Mouse (Mus musculus) ES-E14 (cell line): ENCODE data around the gene Sez6l2. TPM values are rescaled to one million over a fixed set of nuclear protein-coding genes. Genes with fewer than 3 reads are reported as not detected.

Source experiments
- DNase-seq: peaks from one replicate; pipeline ENCODE4 v3.0.0-alpha.2; 2013; ENCODE audit warnings: low read depth, low spot score
- H3K27ac ChIP-seq: 2 replicates; pipeline ENCODE4 v1.5.1; 2012; ENCODE audit warnings: low read depth, mild to moderate bottlenecking, low read length, moderate library complexity, mixed read lengths; ENCODE audit not compliant: poor library complexity, insufficient read depth, severe bottlenecking
- H3K36me3 ChIP-seq: 2 replicates; pipeline ENCODE4 v1.6.1; 2012; ENCODE audit warnings: mild to moderate bottlenecking, low read length, moderate library complexity, mixed read lengths; ENCODE audit not compliant: control insufficient read depth, poor library complexity, insufficient read depth, severe bottlenecking
- H3K4me1 ChIP-seq, 2 experiments: fragments of 150-350 bp in 1 of 2; sonication (generic) in 1 of 2; 2 replicates each; pipeline ENCODE4 v1.6.1; 2012; ENCODE audit warnings: low read length in 2 of 2, mild to moderate bottlenecking in 1 of 2, mixed read lengths in 1 of 2; ENCODE audit not compliant: control insufficient read depth in 2 of 2, insufficient read depth in 2 of 2, poor library complexity in 1 of 2
- H3K4me3 ChIP-seq, 2 experiments: fragments of 150-350 bp in 1 of 2; sonication (generic) in 1 of 2; 2 replicates each; pipeline ENCODE4 v1.5.1; 2012; ENCODE audit warnings: low read length in 2 of 2, low read depth in 1 of 2, mild to moderate bottlenecking in 1 of 2, mixed read lengths in 1 of 2; ENCODE audit not compliant: insufficient read depth in 1 of 2, poor library complexity in 1 of 2, severe bottlenecking in 1 of 2
- H3K9ac ChIP-seq: 2 replicates; pipeline ENCODE4 v1.6.1; 2012; ENCODE audit warnings: low read depth, mild to moderate bottlenecking, low read length, mixed read lengths; ENCODE audit not compliant: poor library complexity, insufficient read depth, severe bottlenecking
- H3K9me3 ChIP-seq: fragments of 150-350 bp; sonication (generic); 2 replicates; pipeline ENCODE4 v1.6.1; 2012; ENCODE audit warnings: low read depth, mild to moderate bottlenecking, low read length; ENCODE audit not compliant: control insufficient read depth, insufficient read depth
- CHD2 ChIP-seq: IDR thresholded peaks from 2 replicates; pipeline ENCODE4 v1.6.1; 2014; ENCODE audit warnings: mild to moderate bottlenecking, low read depth, low read length, inconsistent platforms
- HCFC1 ChIP-seq: IDR thresholded peaks from 2 replicates; pipeline ENCODE4 v1.6.1; 2012; ENCODE audit warnings: low read length, inconsistent platforms, borderline replicate concordance; ENCODE audit not compliant: insufficient read depth
- MAFK ChIP-seq: IDR thresholded peaks from 2 replicates; pipeline ENCODE4 v1.6.1; 2014; ENCODE audit warnings: mild to moderate bottlenecking, low read depth, low read length, inconsistent platforms; ENCODE audit not compliant: insufficient read depth
- ZC3H11A ChIP-seq: IDR thresholded peaks from 2 replicates; pipeline ENCODE4 v1.6.1; 2012; ENCODE audit warnings: low read depth, mild to moderate bottlenecking, inconsistent platforms, low read length, borderline replicate concordance
- ZNF384 ChIP-seq: IDR thresholded peaks from 2 replicates; pipeline ENCODE4 v1.6.1; 2012; ENCODE audit warnings: low read depth, low read length, inconsistent platforms
- in situ Hi-C, 2 experiments: fragments of 600-800 bp; cut with MboI; formaldehyde crosslinking; loops; one replicate each; pipeline ENCODE4 v1.15.1; 2025; ENCODE audit warnings: low sequenced_read_pairs in 2 of 2, inconsistent platforms in 1 of 2; ENCODE audit not compliant: unreplicated experiment in 2 of 2
- total RNA-seq: library from RNA; depleted of rRNA; stranded (reverse); fragments of 300-350 nt; gene quantifications from 2 replicates; pipeline ENCODE4 v1.2.3, GENCODE M21; 2012

Gene Sez6l2
- total RNA-seq, 1 experiment = 0.80 TPM

DNA sequence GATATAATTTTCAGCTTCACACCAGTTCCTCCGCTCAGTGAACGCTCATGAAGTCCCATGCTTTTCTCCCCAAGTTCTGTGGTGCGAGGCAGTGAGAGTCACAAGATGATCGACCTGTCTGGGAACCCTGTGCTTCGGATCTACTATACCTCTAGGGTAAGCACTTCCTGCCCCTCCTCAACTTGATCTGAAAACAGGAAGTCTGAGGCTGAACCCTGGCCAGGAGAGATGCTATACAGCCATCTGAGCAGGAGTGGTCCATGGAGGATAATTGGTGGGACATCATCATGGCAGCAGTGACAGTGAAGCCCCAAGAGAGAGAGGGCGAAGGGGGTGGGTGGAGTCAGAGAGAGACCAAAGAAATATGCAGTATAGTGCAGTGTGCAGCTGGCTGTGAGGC lies 28.5 kb downstream of the Sez6l2 start:
- no peak overlapping the region for H3K27ac ChIP-seq
- peaks cover 23% of the 10 kb centered on the region for H3K36me3 ChIP-seq
- H3K9ac ChIP-seq = no peak overlapping the region; the same call in 1 of the 2 replicates
- no peak overlapping the region for H3K4me3 ChIP-seq
- no peak for DNase-seq
- H3K9me3 ChIP-seq = no peaks in the 10 kb centered on the region
- peaks cover 0 to 8% of the 10 kb centered on the region in 2 experiments; a peak in 2 of 4 replicates for H3K4me1 ChIP-seq
- TF ChIP-seq ZNF384 (no peak), MAFK (no peak), ZC3H11A (no peak), CHD2 (no peak), HCFC1 (no peak)
- in situ Hi-C loops = no loop called here

DNA sequence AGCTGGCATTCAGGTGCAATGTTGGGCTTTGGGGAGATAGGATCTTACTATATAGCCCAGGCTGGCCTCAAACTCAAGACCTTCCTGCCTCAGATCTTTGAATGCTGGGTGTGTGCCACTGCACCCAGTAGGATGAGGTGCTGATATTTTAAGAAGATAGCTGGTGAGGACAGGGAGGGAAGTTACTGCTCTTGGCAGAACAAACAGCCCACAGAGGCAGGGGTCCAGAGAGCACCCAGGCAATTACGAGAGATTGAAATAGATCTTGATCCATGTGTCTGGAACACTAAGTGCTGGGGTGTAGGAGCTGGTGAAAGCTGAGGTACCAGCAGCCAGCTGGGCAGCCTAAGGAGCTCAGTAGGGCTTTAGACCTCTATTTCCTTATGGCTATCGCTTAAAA lies 31.2 kb downstream of the Sez6l2 start:
- TF ChIP-seq ZC3H11A = no peak
- in situ Hi-C loops = no loop called here
- peaks cover 23% of the 10 kb centered on the region for H3K36me3 ChIP-seq
- H3K9ac ChIP-seq = no peak overlapping the region
- no peaks in the 10 kb centered on the region for H3K9me3 ChIP-seq
- H3K4me3 ChIP-seq = no peak overlapping the region
- H3K27ac ChIP-seq = no peak overlapping the region
- H3K4me1 ChIP-seq = peaks cover 0 to 6% of the 10 kb centered on the region in 2 experiments; a peak in 2 of 4 replicates
- no peak for DNase-seq

DNA sequence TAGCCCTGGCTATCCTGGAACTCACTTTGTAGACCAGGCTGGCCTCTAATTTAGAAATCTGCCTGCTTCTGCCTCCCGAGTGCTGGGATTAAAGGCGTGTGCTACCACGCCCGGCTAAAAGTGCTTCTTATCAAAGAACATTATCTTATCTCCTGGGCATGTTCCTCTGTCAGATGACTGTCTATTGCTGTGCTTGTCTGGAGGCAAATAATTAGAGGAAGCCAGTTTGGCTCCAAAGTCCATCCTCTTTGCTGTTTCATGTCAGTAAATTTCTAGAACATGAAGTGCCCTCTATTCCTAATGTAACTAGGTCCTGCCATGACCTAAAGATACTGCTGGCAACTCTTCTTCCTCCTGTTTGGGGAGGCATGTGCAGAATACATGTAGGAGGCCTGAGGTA lies 31.7 kb downstream of the Sez6l2 start:
- Histone ChIP-seq H3K9me3 (no peaks in the 10 kb centered on the region), H3K36me3 (peaks cover 23% of the 10 kb centered on the region), H3K4me1 (peaks cover 0 to 6% of the 10 kb centered on the region in 2 experiments; a peak in 2 of 4 replicates), H3K27ac (no peak overlapping the region), H3K9ac (no peak overlapping the region), H3K4me3 (no peak overlapping the region)
- in situ Hi-C loops = no loop called here
- TF ChIP-seq CHD2 = no peak
- TF ChIP-seq MAFK = no peak
- TF ChIP-seq ZC3H11A = no peak
- TF ChIP-seq HCFC1 = no peak
- TF ChIP-seq ZNF384 = no peak
- no peak for DNase-seq

DNA sequence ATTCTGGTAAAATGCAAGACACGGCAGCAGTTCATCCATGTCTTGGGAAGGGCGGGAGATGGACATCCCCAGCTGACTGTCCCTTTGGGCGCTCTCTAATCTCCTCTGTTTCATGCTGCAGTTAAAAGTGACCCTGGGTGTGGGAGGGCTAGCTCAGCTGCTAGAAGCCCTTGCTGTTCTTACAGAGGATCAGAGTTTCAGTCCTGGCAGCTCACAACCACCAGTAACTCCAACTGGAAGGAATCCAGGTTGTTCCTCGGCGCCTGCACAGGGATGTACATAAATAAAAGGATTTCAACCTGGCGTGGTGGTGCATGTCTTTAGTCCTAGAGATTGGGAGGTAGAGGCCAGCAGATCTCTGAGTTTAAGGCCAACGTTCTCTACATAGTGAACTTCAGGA lies 32.8 kb downstream of the Sez6l2 start:
- DNase-seq = no peak
- no peak overlapping the region for H3K9ac ChIP-seq
- H3K9me3 ChIP-seq = no peaks in the 10 kb centered on the region
- TF ChIP-seq CHD2 = no peak
- no peak for TF ChIP-seq MAFK
- H3K27ac ChIP-seq = no peak overlapping the region
- peaks cover 21% of the 10 kb centered on the region for H3K36me3 ChIP-seq
- in situ Hi-C loops = no loop called here
- no peak overlapping the region for H3K4me3 ChIP-seq
- H3K4me1 ChIP-seq = peaks cover 0 to 5% of the 10 kb centered on the region in 2 experiments; a peak in 2 of 4 replicates

DNA sequence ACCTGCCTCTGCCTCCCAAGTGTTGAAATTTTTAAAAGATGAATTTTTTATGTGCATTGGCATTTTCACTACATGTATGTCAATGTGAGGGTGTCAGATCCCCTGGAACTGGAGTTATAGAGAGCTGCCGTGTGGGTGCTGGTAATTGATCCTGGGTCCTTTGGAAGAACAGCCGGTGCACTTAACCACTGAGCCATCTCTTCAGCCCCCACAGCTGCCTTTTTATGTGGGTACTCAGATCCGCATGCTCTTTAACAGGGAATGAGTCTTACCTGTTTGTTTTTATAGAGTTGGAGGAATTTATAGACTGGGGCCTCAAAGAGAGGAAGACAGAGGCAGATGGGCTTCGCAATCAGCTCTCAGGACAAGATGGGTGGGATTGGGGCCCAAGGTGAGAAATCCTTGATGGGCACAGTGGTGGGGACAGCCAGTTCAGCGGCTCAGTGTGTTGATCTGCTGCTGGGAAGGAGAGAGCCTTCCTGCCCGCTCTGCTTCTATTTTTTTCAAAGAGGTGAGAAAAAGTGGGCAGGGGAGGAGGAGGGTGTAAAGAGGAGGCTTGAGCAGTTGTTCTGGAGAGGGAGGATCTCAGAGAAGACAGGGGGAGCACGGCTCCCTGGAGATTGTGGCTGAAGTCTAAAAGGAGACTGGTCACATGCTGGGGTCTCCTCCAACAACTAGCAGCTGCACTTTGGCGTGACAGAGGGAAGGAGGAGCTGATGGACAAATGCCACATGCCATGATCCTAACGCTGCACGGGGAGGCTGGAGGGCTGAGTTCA lies 34.5 kb downstream of the Sez6l2 start:
- no peak for TF ChIP-seq CHD2
- no peak for TF ChIP-seq MAFK
- TF ChIP-seq HCFC1 = no peak
- TF ChIP-seq ZC3H11A = no peak
- no peak for TF ChIP-seq ZNF384
- in situ Hi-C loops = no loop called here
- peaks cover 1 to 2% of the 10 kb centered on the region in 2 experiments; a peak in 1 of 4 replicates for H3K4me1 ChIP-seq

More for the DNA sequence above, 34.5 kb downstream of the Sez6l2 start:
- no peak for DNase-seq
- H3K36me3 ChIP-seq = peaks cover 4% of the 10 kb centered on the region; the same call in 1 of the 2 replicates
- no peak overlapping the region for H3K27ac ChIP-seq
- H3K9ac ChIP-seq = no peak overlapping the region
- H3K9me3 ChIP-seq = no peaks in the 10 kb centered on the region
- no peak overlapping the region for H3K4me3 ChIP-seq
